Mouse (Mus musculus) neural tube, embryonic 11.5 days (tissue): ENCODE measurements around the gene Fas. TPM values are rescaled to one million over a fixed set of nuclear protein-coding genes. Genes with fewer than 3 reads are reported as not detected.

Experiments
- ATAC-seq: fragments of 200-750 bp; cut with Nextera tagmentation; 2 replicates; pipeline ENCODE4 v1.8.0; 2017; ENCODE audit warnings: moderate number of reproducible peaks, mild to moderate bottlenecking, moderate TSS enrichment, moderate library complexity; ENCODE audit not compliant: insufficient read depth, low FRiP score, low TSS enrichment
- DNase-seq: peaks from one replicate; pipeline ENCODE4 v3.0.0-alpha.2; 2015; ENCODE audit warnings: low spot score
- H3K27ac ChIP-seq: fragments of 300-500 bp; sonication (generic); 2 replicates; pipeline ENCODE4 v1.5.1; 2014; ENCODE audit warnings: low read depth, mild to moderate bottlenecking, low read length
- H3K27me3 ChIP-seq: fragments of 300-500 bp; sonication (generic); 2 replicates; pipeline ENCODE4 v1.6.1; 2014; ENCODE audit warnings: mild to moderate bottlenecking, low read length, mixed read lengths; ENCODE audit not compliant: control insufficient read depth, insufficient read depth
- H3K36me3 ChIP-seq: fragments of 300-500 bp; sonication (generic); 2 replicates; pipeline ENCODE4 v1.6.1; 2014; ENCODE audit warnings: mild to moderate bottlenecking, low read length, moderate library complexity, mixed read lengths; ENCODE audit not compliant: control insufficient read depth, insufficient read depth
- H3K4me1 ChIP-seq: fragments of 300-500 bp; sonication (generic); 2 replicates; pipeline ENCODE4 v1.6.1; 2014; ENCODE audit warnings: low read length, mixed read lengths; ENCODE audit not compliant: control insufficient read depth, insufficient read depth
- H3K4me2 ChIP-seq: fragments of 300-500 bp; sonication (generic); 2 replicates; pipeline ENCODE4 v1.6.1; 2014; ENCODE audit warnings: low read depth, mild to moderate bottlenecking, moderate library complexity
- H3K4me3 ChIP-seq: fragments of 300-500 bp; sonication (generic); 2 replicates; pipeline ENCODE4 v1.5.1; 2014; ENCODE audit warnings: low read depth, low read length
- H3K9ac ChIP-seq: fragments of 300-500 bp; sonication (generic); 2 replicates; pipeline ENCODE4 v1.6.1; 2014; ENCODE audit warnings: mild to moderate bottlenecking, low read length
- H3K9me3 ChIP-seq: fragments of 300-500 bp; sonication (generic); 2 replicates; pipeline ENCODE4 v1.6.1; 2016; ENCODE audit warnings: low read length; ENCODE audit not compliant: control insufficient read depth
- WGBS: fragments of 180-500 bp; shearing (Covaris S2); extraction: QIAGEN DNeasy Blood & Tissue Kit; methylation state at CpG from one replicate; pipeline ENCODE4 v1.1.7; 2014; 5-methylcytosine and 5-hydroxymethylcytosine counted together
- polyA plus RNA-seq: library from polyadenylated mRNA; unstranded; fragments of >200 nt; fragmentation: Nextera tagmentation; extraction: Ambion mirVana; gene quantifications from 2 replicates; pipeline ENCODE4 v1.2.1, GENCODE M21; 2014

The Fas gene
- polyA plus RNA-seq, 1 experiment from 2014 or later, result 0.76 TPM

DNA sequence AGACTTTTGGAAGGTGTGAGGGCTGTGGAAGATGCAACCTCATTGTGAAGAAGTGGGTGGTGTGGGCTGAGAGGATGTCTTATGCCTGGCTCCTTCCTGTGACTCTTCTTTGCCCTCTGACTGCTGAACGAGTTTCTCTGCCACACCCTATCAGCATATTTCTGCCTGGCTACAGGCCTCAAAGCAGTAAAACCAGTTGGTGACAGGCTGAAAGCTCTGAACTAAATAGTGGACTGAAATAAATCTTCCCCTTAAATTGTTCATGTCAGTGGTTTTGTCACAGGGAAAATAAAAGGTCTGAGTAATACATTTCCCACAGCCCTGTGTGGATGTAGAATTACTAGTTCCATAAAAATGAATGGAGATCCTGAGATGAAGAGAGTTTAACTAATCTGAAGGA, 79.1 kb downstream of the Fas start:
- Histone ChIP-seq H3K9ac (no peak overlapping the region), H3K27me3 (no peaks in the 10 kb centered on the region), H3K9me3 (no peaks in the 10 kb centered on the region), H3K4me1 (0 out of 2 replicates have a peak, but pooled peaks cover 4% of the 10 kb centered on the region), H3K4me2 (no peak overlapping the region), H3K36me3 (no peaks in the 10 kb centered on the region), H3K27ac (no peak overlapping the region), H3K4me3 (no peak overlapping the region)
- DNase-seq (peak; percentile 10), ATAC-seq (no peak)
- WGBS, result 3% methylated on average over 1 of the region's 1 CpGs

- no peaks in the 10 kb centered on the region for H3K36me3 ChIP-seq
- no peak overlapping the region for H3K4me2 ChIP-seq
- 27% methylated on average over 3 of the region's 3 CpGs for WGBS
- H3K4me3 ChIP-seq, result no peak overlapping the region
- H3K9me3 ChIP-seq, result no peaks in the 10 kb centered on the region
- ATAC-seq, result no peak
- 0 out of 2 replicates have a peak, but pooled peaks cover 4% of the 10 kb centered on the region for H3K4me1 ChIP-seq
- no peak overlapping the region for H3K27ac ChIP-seq
- no peaks in the 10 kb centered on the region for H3K27me3 ChIP-seq
- no peak overlapping the region for H3K9ac ChIP-seq
- DNase-seq, result no peak
These were observed 79.9 kb downstream of the Fas start for GRCm38 (mm10) chr19:34370397-34370796.

Other genes starting within 250 kb of the Fas start
- gene Lipn, start 223.3 kb upstream of the Fas start, polyA plus RNA-seq, result not detected in 2 replicates
- not detected in 2 replicates for gene Lipm, start 189.7 kb upstream of the Fas start, polyA plus RNA-seq
- gene Ankrd22, start 124.6 kb upstream of the Fas start, polyA plus RNA-seq, result 0.13 TPM in 1 of 2 replicates, not detected in the other
- gene Stambpl1, start 98.4 kb upstream of the Fas start, polyA plus RNA-seq, result 3.6 and 4.0 TPM in 2 replicates
- gene Acta2, start 35.1 kb upstream of the Fas start, polyA plus RNA-seq, result 62.3 and 73.6 TPM in 2 replicates
- 2.0 and 3.1 TPM in 2 replicates for gene Ch25h, start 184.5 kb downstream of the Fas start, polyA plus RNA-seq
- gene Lipa, start 236.8 kb downstream of the Fas start, polyA plus RNA-seq, result 26.5 and 27.5 TPM in 2 replicates